ENCODE assay signal across 7 mouse cellular contexts in genomic region chr10:13192731-13193351, GRCm38 (mm10). TPM values are rescaled to one million over a fixed set of nuclear protein-coding genes. Genes with fewer than 3 reads are reported as not detected.
DNase-seq lines count a peak whose midpoint lies in the region; ATAC-seq lines count a peak whose summit lies in the region.

Gene Ltv1, minus strand, starts transcription at chr10:13193168.

- H3K9ac ChIP-seq in embryonic facial prominence, embryonic 12.5 days: peak within 1 kb of the TSS; percentile 68
- H3K9ac ChIP-seq in limb, embryonic 11.5 days (ENCODE audit: low read length): peak within 1 kb of the TSS; percentile 59
- H3K9ac ChIP-seq in midbrain, embryonic 14.5 days (replicated peaks; ENCODE audit: low read length): peak within 1 kb of the TSS; percentile 69

- H3K9me3 ChIP-seq in embryonic facial prominence, embryonic 12.5 days: no peaks in the 10 kb centered on the region
- H3K9me3 ChIP-seq in limb, embryonic 11.5 days (ENCODE audit: control insufficient read depth, low read length): no peaks in the 10 kb centered on the region
- no peaks in the 10 kb centered on the region for H3K9me3 ChIP-seq in midbrain, embryonic 14.5 days (ENCODE audit: control insufficient read depth, low read length)

- peaks cover 17% of the 10 kb centered on the region for H3K36me3 ChIP-seq in embryonic facial prominence, embryonic 12.5 days
- H3K36me3 ChIP-seq in limb, embryonic 11.5 days (ENCODE audit: control insufficient read depth, insufficient read depth, low read length): peaks cover 3% of the 10 kb centered on the region; the same call in 1 of the 2 replicates
- H3K36me3 ChIP-seq in midbrain, embryonic 14.5 days (ENCODE audit: control insufficient read depth, insufficient read depth, low read length): peaks cover 22% of the 10 kb centered on the region

- peaks cover 8% of the 10 kb centered on the region for H3K4me1 ChIP-seq in embryonic facial prominence, embryonic 12.5 days
- 0 out of 2 replicates have a peak, but pooled peaks cover 5% of the 10 kb centered on the region for H3K4me1 ChIP-seq in limb, embryonic 11.5 days (ENCODE audit: control insufficient read depth, insufficient read depth, low read length)
- 0 out of 2 replicates have a peak, but pooled peaks cover 6% of the 10 kb centered on the region for H3K4me1 ChIP-seq in midbrain, embryonic 14.5 days (ENCODE audit: control insufficient read depth, insufficient read depth, low read length)

- peak within 1 kb of the TSS; percentile 68 for H3K4me2 ChIP-seq in embryonic facial prominence, embryonic 12.5 days (replicated peaks)
- H3K4me2 ChIP-seq in limb, embryonic 11.5 days (ENCODE audit: low read depth, severe bottlenecking): peak within 1 kb of the TSS; percentile 68
- peak within 1 kb of the TSS; percentile 64 for H3K4me2 ChIP-seq in midbrain, embryonic 14.5 days (ENCODE audit: low read length)

- H3K27me3 ChIP-seq in embryonic facial prominence, embryonic 12.5 days: no peaks in the 10 kb centered on the region
- H3K27me3 ChIP-seq in limb, embryonic 11.5 days (ENCODE audit: control insufficient read depth, insufficient read depth, low read length): no peaks in the 10 kb centered on the region
- H3K27me3 ChIP-seq in midbrain, embryonic 14.5 days (ENCODE audit: control insufficient read depth, insufficient read depth, low read length): no peaks in the 10 kb centered on the region

- DNase-seq in adrenal gland, postnatal 25 days: peak; percentile 97
- DNase-seq in heart, adult 11 months: peak; percentile 99
- DNase-seq in kidney, adult 18-20 months: peak; percentile 96
- DNase-seq in limb, embryonic 11.5 days (ENCODE audit: low spot score): peak; percentile 94
- peak; percentile 98 for DNase-seq in midbrain, embryonic 14.5 days
- peak; percentile 91 to 94 for DNase-seq in spleen, adult 18-20 months

- H3K27ac ChIP-seq in embryonic facial prominence, embryonic 12.5 days: 0 out of 2 replicates have a peak within 1 kb of the TSS, but pooled peaks have one; percentile 65
- H3K27ac ChIP-seq in limb, embryonic 11.5 days (replicated peaks; ENCODE audit: low read depth, low read length): no peak within 1 kb of the TSS
- H3K27ac ChIP-seq in midbrain, embryonic 14.5 days (replicated peaks; ENCODE audit: low read depth, low read length): peak within 1 kb of the TSS; percentile 42; the same call in 1 of the 2 replicates

- peak within 1 kb of the TSS; percentile 88 for H3K4me3 ChIP-seq in embryonic facial prominence, embryonic 12.5 days
- peak within 1 kb of the TSS; percentile 74 for H3K4me3 ChIP-seq in limb, embryonic 11.5 days (ENCODE audit: low read depth, low read length)
- peak within 1 kb of the TSS; percentile 91 for H3K4me3 ChIP-seq in midbrain, embryonic 14.5 days (replicated peaks; ENCODE audit: low read depth, low read length)

- ATAC-seq in embryonic facial prominence, embryonic 12.5 days (ENCODE audit: insufficient number of reproducible peaks, insufficient read depth, low FRiP score, low TSS enrichment): peak; percentile 95
- peak; percentile 99 for ATAC-seq in limb, embryonic 11.5 days (ENCODE audit: insufficient number of reproducible peaks, low FRiP score, low TSS enrichment, low read depth)
- peak; percentile 100 for ATAC-seq in midbrain, embryonic 14.5 days (ENCODE audit: low FRiP score, low TSS enrichment)

- under 1% methylated on average over 43 of the region's 43 CpGs for WGBS in embryonic facial prominence, embryonic 12.5 days
- WGBS in limb, embryonic 11.5 days: under 1% methylated on average over 43 of the region's 43 CpGs
- under 1% methylated on average over 43 of the region's 43 CpGs for WGBS in midbrain, embryonic 14.5 days

RNA-seq across cellular contexts. Expression of gene Ltv1, which starts in this region (rescaled TPM):
- 36.5 and 37.0 TPM in 2 replicates for total RNA-seq in adrenal gland, postnatal 25 days (2021)
- 64.9 and 68.4 TPM in 2 replicates for polyA plus RNA-seq in embryonic facial prominence, embryonic 12.5 days (2016; fragmentation: Nextera tagmentation; extraction: Ambion mirVana)
- 62.6 and 64.0 TPM in 2 replicates for polyA plus RNA-seq in limb, embryonic 11.5 days (2014; fragmentation: Nextera tagmentation; extraction: Ambion mirVana)
- 26.4 and 39.3 TPM in 2 replicates for polyA plus RNA-seq in midbrain, embryonic 14.5 days (2014; fragmentation: Nextera tagmentation; extraction: Ambion mirVana)
